Comparison of ENCODE assay signal across 9 mouse cellular contexts in the genomic region with DNA sequence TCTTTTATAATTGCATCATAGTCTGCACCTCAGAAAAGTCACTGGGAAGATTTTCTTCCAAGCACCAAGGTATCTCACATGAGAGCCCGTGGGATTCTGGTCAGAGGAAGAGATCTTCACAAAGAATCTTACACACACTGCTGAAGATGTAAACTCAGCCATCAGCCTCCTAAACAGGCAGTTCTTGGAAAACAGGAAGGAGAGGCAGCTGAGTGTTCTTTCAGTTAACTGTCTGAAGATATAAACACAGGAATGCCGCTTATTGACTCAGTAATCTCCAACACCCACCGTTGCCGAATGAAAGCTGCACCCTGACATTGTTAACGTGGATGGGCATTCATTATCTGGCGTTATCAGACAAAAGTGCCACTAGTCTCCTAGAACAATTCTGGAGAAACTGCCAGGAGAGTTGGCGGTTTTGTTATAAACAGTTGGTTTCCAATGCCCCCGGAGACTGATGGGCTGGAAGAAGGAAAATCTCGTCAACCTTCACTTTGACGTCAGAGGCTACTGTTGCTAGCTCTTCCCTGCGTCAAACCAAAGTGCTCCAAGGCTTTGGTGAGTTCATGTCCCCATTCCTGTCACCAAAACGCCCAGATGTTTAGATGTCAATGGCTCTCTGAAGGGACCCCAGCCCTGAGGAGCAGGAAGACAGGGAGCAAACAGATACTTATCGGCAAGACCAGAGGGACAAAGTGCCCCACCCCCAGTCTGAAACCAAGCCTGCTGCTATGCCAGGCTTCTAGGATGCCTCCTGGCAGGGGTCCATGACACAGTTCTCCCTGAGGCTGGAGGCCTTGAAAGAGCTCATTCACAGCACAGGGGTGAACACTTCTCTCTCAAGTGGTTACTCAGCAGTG.
DNase-seq lines count a peak whose midpoint lies in the region; ATAC-seq and TF ChIP-seq lines count a peak whose summit lies in the region.
"Had no signal": no experiment of that assay in that cellular context is flagged by ENCODE, and none has a peak within 500 bp of the region (broad histone marks: within the 10 kb centered on the region; RNA-seq: fewer than 3 reads in every experiment).

No protein-coding gene starts in this region.

- no peak overlapping the region for H3K4me3 ChIP-seq in intestine, embryonic 15.5 days (replicated peaks)
- no peak overlapping the region; the same call in 1 of the 2 replicates for H3K4me3 ChIP-seq in lung, embryonic 14.5 days (ENCODE audit: low read depth, low read length)
- H3K4me3 ChIP-seq in stomach, embryonic 14.5 days (ENCODE audit: low read depth, low read length), result no peak overlapping the region
- H3K4me3 ChIP-seq: liver, embryonic 15.5 days had no signal

- no peaks in the 10 kb centered on the region for H3K9me3 ChIP-seq in intestine, embryonic 15.5 days
- H3K9me3 ChIP-seq in lung, embryonic 14.5 days (ENCODE audit: low read depth, low read length), result no peaks in the 10 kb centered on the region
- no peaks in the 10 kb centered on the region for H3K9me3 ChIP-seq in stomach, embryonic 14.5 days (ENCODE audit: control insufficient read depth, low read depth, low read length)
- H3K9me3 ChIP-seq: liver, embryonic 15.5 days had no signal

- no peaks in the 10 kb centered on the region for H3K27me3 ChIP-seq in intestine, embryonic 15.5 days (replicated peaks)
- H3K27me3 ChIP-seq in lung, embryonic 14.5 days (ENCODE audit: insufficient read depth, low read length), result no peaks in the 10 kb centered on the region
- H3K27me3 ChIP-seq in stomach, embryonic 14.5 days (ENCODE audit: control insufficient read depth, insufficient read depth, low read length), result no peaks in the 10 kb centered on the region
- H3K27me3 ChIP-seq: liver, embryonic 15.5 days had no signal

- 0 out of 2 replicates have a peak overlapping the region, but pooled peaks have one; percentile 10 for H3K27ac ChIP-seq in intestine, embryonic 15.5 days
- H3K27ac ChIP-seq in lung, embryonic 14.5 days (ENCODE audit: low read depth), result peak overlapping the region; percentile 61
- no peak overlapping the region for H3K27ac ChIP-seq in stomach, embryonic 14.5 days (ENCODE audit: low read length)
- H3K27ac ChIP-seq: liver, embryonic 15.5 days had no signal

- no peaks in the 10 kb centered on the region for H3K36me3 ChIP-seq in intestine, embryonic 15.5 days
- H3K36me3 ChIP-seq in lung, embryonic 14.5 days (ENCODE audit: insufficient read depth), result no peaks in the 10 kb centered on the region
- no peaks in the 10 kb centered on the region for H3K36me3 ChIP-seq in stomach, embryonic 14.5 days (ENCODE audit: control insufficient read depth, insufficient read depth, low read length)
- H3K36me3 ChIP-seq: liver, embryonic 15.5 days had no signal

- 18% methylated on average over 13 of the region's 13 CpGs for WGBS in intestine, embryonic 15.5 days
- 9% methylated on average over 13 of the region's 13 CpGs for WGBS in lung, embryonic 14.5 days
- 17% methylated on average over 13 of the region's 13 CpGs for WGBS in stomach, embryonic 14.5 days

- H3K9ac ChIP-seq in intestine, embryonic 15.5 days, result 0 out of 2 replicates have a peak overlapping the region, but pooled peaks have one; percentile 6
- peak overlapping the region; percentile 11; the same call in 1 of the 2 replicates for H3K9ac ChIP-seq in lung, embryonic 14.5 days
- H3K9ac ChIP-seq in stomach, embryonic 14.5 days (replicated peaks; ENCODE audit: low read depth, low read length), result no peak overlapping the region
- H3K9ac ChIP-seq: liver, embryonic 15.5 days had no signal

- ATAC-seq in intestine, embryonic 15.5 days, result no peak; the same call in 1 of the 2 replicates
- ATAC-seq in lung, embryonic 14.5 days (ENCODE audit: insufficient read depth), result peak; percentile 77
- ATAC-seq in stomach, embryonic 14.5 days (ENCODE audit: insufficient number of reproducible peaks, insufficient read depth, low FRiP score, low read depth), result no peak; the same call in 1 of the 2 replicates

- peak; percentile 17 for DNase-seq in embryo, embryonic 10.5 days (ENCODE audit: low spot score)
- no peak for DNase-seq in embryo, embryonic 11 days
- peak; percentile 6 for DNase-seq in ZHBTc4 (ENCODE audit: low read depth, low spot score)
- DNase-seq in frontal cortex, postnatal 10 days (ENCODE audit: low spot score in 2 of 2), result peak; percentile 26 to 29
- DNase-seq in lung, embryonic 14.5 days, result peak; percentile 79
- DNase-seq in B cell, adult 2 months, result no peak

- no peak for TF ChIP-seq CTCF in lung, embryonic 14.5 days (IDR thresholded peaks at IDR 0.05; ENCODE audit: low read depth)

- H3K4me1 ChIP-seq in intestine, embryonic 15.5 days (replicated peaks), result peaks cover 22% of the 10 kb centered on the region
- peaks cover 23% of the 10 kb centered on the region for H3K4me1 ChIP-seq in lung, embryonic 14.5 days (ENCODE audit: insufficient read depth)
- peaks cover 11% of the 10 kb centered on the region; the same call in 1 of the 2 replicates for H3K4me1 ChIP-seq in stomach, embryonic 14.5 days (ENCODE audit: control insufficient read depth, insufficient read depth, low read length)
- H3K4me1 ChIP-seq: liver, embryonic 15.5 days had no signal

- H3K4me2 ChIP-seq in intestine, embryonic 15.5 days (replicated peaks), result peak overlapping the region; percentile 38
- H3K4me2 ChIP-seq in lung, embryonic 14.5 days, result peak overlapping the region; percentile 49
- H3K4me2 ChIP-seq in stomach, embryonic 14.5 days (replicated peaks; ENCODE audit: low read depth, low read length), result peak overlapping the region; percentile 19; the same call in 1 of the 2 replicates
- H3K4me2 ChIP-seq: liver, embryonic 15.5 days had no signal

Comparison
In these comparisons a context has a peak if more than half of its experiments do, and no peak if none do; other contexts are left out.
1. DNase-seq: peak in embryo, embryonic 10.5 days (single experiment), ZHBTc4 (single experiment), frontal cortex, postnatal 10 days (2 of 2) and lung, embryonic 14.5 days (single experiment); none in embryo, embryonic 11 days (single experiment) and B cell, adult 2 months (0 of 2).
2. Peak in every context shown above with its lines, with median percentiles within 50 percentile points of each other: H3K4me2 ChIP-seq.